Mouse (Mus musculus) gastrocnemius, postnatal 14 days (tissue): ENCODE results near the gene Zdhhc21. TPM values are rescaled to one million over a fixed set of nuclear protein-coding genes. Genes with fewer than 3 reads are reported as not detected.

Source experiments
- DNase-seq: peaks from one replicate; pipeline ENCODE4 v3.0.0; 2021; ENCODE audit warnings: mixed read lengths
- intact Hi-C: fragments of 180-260 bp; cut with DNase I; formaldehyde crosslinking; loops from one replicate; pipeline ENCODE4 v1.15.1; 2025; ENCODE audit warnings: low total_unique reads
- total RNA-seq, 2 experiments: library from RNA; stranded (reverse); gene quantifications; 2 replicates each; pipeline ENCODE4 v1.2.3; 2021

Gene Zdhhc21
- total RNA-seq, 2 experiments from 2014 or later = 8.9 to 9.4 TPM

DNA sequence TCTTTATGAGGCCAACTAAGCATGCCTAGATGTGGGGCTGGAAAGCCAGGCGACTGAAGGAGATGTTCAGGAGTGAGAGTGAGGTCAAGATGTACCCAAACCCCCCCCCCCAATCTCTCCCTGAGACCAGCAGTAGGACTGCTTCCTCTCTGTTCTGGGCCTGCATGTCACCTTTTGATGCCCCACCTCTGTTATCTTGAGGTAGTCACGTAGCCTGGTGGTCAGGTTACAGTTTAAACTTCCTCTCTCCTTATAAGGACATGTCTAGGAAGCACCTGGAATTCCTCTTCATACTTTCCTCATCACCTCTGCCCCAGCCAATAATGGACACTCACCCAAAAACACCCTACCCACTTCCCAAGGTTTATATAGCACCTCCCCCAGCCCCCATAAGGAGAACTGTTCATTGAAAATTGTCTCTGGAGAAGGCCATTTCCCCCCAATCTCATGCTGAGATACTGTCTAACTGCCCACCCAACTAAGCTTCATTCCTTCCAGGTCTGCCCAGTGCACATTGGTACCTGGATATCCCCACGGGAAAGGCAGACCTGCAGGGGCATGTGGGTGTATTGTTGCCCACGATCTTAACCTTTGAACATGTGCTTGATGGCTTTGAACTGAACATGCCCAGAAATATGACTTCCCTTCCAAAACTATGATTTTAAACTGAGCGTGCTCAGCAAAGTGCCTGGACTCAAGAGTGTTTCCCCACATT lies 8.1 kb upstream of the Zdhhc21 start:
- intact Hi-C loops = no loop called here
- DNase-seq = no peak

DNA sequence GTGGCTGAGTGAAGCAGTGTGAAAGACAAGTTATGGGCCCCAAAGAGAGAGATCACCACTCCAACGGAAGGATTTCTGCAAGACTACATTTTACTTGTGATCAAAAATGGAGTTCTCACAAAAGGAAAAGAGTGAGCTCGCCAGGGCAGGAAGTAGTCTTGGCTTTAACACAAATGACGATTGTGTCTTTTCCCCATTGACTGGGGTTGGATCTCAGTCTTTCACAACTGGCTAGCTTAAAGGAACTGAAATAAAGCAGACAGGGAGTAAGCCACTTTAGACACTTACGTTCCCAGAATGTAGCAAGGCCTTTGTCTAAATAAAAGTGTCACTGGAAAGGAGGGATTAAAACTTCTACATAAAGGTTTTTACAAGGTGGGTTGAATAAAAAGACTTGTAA lies 7.4 kb upstream of the Zdhhc21 start:
- no peak for DNase-seq
- intact Hi-C loops = no loop called here

DNA sequence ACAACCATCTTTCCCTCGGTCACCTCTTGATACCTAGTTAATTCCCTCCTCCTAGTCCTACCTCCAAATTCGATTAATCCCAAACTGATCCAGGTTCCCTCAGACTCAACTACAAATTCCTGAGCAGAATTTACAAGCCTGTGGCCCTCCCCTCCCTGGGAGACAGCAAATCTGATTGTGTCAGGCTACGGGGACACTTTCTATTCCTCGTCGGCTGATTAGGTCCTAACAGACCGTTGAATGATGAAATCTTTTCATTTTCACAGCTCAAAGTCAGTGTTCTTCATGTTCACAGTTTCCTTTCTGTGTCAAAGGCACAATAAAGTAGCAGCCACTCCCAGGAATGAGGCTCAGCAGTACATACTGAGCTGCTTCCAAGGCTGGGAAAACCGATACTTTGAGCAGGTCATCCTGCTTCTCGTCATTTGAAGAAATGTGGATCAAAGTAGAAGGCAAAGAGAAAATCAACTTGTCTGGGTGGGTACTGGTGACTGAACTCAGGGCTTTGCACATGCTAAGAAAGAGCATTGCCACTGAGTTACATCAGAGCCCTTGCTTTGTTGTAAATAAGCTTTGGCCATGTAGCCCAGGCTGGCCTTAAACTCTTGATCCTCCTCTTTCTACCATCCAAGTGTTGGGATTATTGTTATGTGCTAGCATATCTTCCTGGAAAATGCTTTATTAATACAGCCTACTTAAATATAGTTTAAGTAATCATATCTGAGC lies 5.4 kb upstream of the Zdhhc21 start:
- intact Hi-C loops = no loop called here

DNA sequence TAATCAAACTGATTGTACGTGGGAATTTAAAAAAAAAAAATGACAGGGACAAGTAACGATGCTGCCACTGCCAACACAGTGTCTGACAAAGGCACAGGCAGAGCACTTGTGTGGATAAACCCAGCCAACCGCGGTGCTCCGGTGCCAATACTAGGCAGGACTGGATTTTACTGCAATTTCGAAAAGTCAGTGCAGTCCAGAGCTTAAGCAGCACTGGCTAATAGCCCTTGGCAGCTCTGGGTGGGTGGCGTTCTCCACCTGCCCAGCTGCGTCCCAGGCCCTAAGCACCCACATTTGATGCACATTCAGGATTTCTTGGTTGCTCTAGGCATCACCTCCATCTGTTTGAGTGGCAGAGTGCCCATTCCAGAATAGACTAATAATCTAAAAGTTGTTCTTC lies 3.6 kb upstream of the Zdhhc21 start:
- DNase-seq = no peak
- intact Hi-C loops = no loop called here

More for the DNA sequence above, 5.4 kb upstream of the Zdhhc21 start:
- DNase-seq = no peak

DNA sequence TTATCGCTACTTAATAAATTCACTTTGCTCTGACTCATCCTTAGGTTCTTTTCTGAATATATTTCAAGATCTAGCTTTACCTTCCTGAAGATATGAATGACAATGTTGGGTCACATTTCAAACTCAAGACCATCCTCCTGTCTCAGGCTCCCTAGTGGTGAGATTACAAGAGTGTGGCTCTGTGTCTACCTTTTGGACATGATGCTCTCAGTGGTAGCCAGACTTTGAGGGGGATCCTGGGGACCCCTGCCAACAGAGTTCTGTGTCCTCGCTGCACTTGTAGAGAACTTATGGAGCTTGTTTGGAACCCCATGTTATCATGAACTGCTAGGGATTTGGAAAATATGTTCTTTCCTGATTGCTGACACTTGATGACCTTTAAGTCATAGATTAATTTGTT lies 1.7 kb upstream of the Zdhhc21 start:
- no peak for DNase-seq
- intact Hi-C loops = no loop called here

DNA sequence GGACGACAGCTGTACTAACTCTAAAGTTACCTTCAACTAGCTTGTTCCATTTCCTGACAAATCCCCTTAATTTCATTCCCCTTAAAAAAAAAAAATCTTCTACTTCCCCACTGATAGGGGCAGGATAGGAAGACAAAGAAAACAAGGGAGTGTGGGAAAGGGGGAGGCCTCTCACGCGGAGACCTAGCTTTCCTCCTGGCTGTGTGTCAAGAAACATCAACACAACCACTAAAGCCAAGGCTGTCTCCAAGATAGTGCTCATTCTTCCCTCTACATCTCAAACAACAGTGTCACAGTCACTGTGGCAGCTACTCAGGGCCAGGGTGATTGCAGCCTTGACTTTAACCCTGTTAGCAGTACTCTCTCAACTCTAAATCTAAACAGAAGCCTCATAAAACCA lies 808 bp upstream of the Zdhhc21 start:
- intact Hi-C loops = no loop called here
- no peak for DNase-seq

DNA sequence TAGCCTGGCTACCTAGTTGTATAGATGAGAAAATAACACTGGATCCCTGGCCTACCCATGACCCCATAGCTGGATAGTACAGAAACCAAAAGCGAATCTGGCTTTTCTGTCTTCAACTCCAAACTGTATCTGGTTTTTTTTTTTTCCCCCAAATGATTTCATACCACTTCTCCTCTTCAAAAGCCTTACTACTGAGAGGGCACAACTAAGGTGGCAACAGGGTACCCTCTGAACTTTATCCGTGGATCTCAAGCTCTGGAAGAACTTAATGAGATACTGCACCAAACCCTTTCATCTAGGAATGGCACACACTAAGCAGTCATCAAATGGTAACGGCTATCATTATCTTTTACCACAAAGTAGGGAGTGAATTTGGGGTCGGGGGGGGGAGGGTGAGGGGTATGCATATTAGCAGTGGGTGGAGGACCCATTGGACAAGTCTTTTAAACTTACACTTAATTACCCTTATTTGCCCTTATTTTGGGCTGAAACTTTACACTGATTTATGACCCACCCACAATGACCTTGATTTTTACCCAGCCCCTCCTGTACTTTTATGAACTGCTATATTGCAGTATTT lies 1.2 kb downstream of the Zdhhc21 start:
- DNase-seq = no peak
- intact Hi-C loops = no loop called here

DNA sequence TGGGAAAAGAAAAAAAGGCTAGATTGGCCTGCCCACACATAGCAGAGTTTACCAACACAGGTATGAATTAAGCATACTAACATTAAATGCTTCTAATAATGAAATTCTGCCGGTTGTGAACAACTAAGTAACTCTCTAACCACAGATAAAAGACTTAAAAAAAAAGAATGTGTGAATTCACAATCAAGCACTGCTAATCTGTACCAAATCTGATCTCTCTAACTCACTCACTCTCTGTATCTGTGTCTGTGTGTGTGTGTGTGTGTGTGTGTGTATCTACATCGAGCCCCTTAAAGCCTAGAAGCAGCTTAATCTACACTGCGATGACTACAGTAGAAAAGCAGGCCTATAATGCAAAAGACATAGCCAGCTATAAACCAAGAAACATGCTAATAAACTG lies 2.8 kb downstream of the Zdhhc21 start:
- DNase-seq = no peak
- intact Hi-C loops = no loop called here

DNA sequence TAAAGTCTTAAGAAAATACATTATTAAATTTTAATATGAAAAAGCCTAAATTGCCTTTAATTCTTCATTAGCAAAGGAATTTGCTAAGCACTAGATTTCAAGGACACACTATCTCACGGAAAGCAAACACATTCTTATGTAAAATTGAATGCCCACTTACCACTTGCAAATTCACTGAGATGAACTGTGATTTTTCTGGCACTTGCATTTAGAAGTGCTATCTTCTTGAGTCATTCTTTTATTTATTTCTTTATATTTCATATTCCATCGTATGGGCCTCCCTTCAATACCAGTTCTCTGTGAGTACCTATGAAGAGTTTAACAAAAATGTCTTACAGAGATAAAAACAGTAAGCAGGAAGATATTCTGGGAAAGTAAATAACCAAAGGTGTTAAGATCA lies 5.9 kb downstream of the Zdhhc21 start:
- intact Hi-C loops = no loop called here
- DNase-seq = no peak

DNA sequence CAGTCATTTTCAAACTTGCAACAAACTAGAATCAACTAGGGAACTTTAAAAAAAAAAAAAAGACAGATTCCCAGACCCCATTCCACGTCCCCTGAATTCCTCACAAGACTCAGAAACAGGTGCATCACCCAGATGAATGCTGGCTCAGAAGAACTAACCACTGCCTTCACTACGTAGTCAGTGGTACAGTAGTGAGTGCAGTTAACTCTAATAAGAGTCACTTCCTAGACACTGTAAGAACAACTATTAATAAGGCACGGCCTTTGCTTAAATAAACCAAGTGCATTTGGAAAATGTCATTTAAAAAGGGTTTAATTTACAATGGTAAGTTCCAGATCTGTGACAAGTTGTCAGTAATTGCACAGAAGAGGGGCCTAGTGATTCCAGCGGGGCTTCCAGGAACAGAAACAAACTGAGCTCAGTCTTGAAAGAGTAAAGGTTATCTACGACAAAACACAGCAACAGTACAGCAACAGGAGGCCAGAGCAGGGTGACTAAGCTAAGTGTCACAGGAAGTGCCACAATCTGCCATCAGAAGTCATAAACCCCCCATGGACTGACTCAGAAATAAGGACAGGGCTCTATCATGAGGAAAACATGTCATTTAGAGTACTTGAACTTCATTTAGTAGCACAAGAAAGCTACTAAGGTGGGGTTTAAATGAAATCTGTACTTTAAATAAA lies 11.1 kb downstream of the Zdhhc21 start:
- intact Hi-C loops = no loop called here
- no peak for DNase-seq

DNA sequence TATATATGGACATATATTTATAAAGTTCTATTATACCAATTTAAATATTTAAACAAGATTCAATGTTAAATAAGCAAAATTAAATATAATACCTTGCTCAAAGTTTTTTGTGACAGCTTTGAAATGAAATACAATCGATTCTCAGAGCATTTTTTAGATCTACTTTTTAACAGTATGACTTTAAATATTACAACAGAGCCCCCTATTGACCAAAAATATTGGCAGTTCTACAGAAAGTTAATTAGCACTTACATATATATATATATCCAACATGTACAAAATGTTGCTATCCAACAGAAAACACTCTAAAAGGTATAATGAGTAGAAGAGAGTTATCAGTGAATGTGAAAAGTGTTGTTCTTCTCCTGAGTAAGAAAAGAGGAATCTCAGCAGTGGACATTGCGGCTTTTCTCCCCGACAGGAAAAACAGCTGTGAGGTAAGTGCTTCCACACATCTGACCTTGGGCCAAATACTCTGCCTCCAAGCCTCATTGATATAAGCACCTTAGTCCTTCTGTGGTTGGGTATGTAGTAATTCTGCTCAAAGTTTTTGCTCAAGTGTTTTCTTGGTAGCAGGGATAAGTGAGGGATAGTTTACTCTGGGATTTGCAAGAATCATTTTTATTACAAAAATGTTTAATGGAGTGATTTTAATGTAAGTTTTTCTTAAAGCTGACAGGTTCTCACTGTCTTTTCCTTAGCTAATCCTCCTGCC lies 22.1 kb downstream of the Zdhhc21 start:
- no peak for DNase-seq
- intact Hi-C loops = no loop called here

DNA sequence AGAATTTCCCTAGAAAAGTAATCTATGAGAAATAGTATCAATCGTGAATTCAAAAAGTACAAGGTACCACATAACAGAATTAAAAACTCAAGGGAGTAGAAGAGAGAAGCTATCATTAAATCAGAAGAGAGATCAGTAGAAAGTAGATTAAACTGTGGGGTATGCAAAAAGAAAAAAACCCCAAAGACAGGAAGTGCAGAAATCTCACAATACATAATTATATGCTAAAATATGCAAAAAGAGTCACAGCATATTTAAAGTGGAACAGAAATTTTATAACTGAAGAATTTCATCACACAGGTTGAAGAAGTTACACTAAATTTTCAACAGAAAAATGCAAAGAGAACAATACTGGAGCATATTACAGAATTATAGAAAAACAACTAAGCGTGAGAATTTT lies 28.6 kb downstream of the Zdhhc21 start:
- intact Hi-C loops = no loop called here
- no peak for DNase-seq

DNA sequence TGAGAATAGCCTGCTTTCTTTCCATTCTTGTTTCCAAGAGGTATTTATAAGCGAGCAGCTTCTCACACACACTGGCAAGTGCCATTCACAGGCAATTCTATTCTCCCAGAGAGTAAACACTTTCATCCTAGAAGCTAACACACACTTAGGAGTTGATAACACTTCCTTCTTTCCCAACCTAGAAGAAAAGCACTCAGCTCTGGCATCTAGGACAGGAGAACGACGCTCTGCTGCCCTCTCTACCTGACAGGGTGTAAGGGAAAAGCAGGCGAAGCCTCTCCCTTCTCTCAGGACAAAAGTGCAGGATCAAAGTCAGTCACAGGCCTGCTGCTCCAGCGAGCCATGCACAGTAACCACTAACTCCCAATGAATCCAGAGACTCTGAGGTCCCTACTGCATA lies 30.3 kb downstream of the Zdhhc21 start:
- intact Hi-C loops = no loop called here

DNA sequence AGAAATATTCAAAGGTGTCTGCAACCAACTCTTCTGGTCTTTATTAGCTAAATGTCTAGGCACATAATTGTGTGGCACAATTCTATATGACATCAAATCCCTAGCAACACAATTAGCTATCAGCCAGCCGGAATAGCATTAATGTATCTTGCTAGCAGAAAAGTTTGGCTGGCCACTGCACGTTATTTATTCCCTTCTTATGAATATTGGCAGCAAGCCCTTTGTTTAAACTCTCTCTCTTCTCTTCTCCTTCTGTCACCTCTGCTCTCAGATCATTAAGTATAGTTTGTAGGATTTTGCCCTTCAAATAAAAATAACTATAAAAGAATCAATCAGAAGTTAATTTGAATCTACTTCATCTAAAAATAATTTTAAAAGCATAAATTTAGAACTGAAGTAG lies 32.8 kb downstream of the Zdhhc21 start:
- no peak for DNase-seq
- intact Hi-C loops = no loop called here

More for the DNA sequence above, 30.3 kb downstream of the Zdhhc21 start:
- DNase-seq = no peak

DNA sequence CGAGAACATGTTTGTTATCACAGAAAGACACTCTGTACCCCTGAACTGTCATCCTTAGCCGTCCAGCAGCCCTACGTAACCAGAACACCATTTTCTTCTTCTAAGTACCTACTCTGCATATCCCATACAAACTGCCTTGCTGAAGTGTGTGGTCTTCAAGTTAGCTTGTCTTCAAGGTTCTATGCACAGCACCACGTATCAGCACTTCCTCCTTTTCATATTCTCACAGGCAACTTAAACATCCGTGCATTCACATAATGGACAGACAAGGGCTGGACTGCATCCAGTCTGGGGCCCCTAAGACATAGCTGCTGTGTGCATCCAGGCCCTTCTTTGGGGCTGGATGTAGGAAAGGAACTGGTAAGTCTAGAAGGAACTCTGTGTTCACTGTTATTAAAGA lies 41.9 kb downstream of the Zdhhc21 start:
- DNase-seq = no peak
- intact Hi-C loops = no loop called here

DNA sequence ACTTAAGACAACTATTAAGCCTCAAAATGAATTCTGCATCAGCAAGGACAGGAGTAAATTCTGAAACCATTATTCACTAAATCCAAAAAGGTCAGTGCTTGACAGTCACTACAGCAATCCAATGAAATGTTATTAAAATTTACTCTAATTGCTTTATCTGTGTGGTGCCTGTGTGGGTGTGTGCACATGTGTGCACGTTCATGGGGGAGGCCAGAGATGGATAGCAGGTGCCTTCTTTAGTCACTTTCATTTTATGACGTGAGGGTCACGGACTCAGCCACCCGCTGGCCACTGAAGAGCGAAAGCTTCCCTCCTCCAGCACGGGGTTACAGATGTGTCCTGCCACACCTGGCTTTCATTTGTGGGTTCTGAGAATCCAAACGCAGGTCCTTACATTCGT lies 43.4 kb downstream of the Zdhhc21 start:
- intact Hi-C loops = no loop called here
- DNase-seq = no peak

DNA sequence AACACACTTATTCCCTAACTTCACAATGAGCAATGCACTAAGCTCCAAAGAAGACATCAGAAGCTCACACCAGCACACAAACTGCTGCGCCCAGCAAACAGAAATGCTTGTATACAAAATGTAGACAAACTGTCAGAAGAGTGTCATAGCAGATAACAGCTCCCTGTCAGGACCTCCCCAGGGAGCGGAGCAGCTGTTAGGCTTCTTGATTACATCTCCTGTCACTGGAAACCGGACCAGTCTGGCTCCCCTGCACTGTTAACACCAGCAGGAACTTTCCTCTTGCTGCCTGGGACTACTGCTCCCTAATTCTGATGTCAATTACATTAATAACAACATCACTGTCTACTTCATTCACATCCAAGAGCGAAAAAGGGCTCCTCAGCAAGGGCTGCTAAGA lies 44.5 kb downstream of the Zdhhc21 start:
- intact Hi-C loops = no loop called here
- DNase-seq = peak; percentile 20

DNA sequence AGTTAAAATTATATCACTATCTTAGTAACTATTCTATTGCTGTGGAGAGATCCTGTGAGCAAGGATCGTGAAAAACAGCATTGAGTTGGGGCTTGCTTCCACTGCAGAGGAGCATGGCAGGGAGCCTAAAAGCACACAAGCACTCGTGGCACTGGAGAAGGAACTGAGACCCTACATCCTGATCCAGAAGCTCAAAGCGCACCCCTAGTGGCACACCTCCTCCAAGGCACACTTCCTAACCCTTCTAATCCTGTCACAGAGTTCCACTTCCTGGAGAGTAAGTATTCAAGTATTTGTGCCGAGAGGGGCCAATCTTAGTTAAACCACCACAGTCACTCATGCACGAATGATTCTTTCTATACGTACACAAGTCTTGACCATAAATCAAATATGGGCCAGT lies 46.4 kb downstream of the Zdhhc21 start:
- intact Hi-C loops = no loop called here
- no peak for DNase-seq

DNA sequence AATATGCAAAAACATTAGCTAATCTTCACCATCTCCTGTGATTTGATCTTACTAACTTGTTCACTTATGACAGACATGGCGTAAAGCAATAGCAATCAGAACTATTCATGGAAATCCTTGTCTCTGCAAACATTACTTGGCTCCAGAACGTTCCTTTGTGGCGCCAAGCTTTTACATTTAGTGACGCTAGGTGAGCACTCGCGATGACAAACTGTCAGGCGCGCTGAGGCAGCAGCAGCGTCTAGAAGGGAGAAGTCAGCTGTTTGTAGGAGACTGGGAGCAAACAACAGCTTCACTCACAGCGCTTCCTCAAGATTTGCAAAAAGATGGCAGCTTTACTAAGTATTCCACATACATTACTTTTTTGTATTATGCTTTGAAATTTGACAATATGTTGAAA lies 51.9 kb downstream of the Zdhhc21 start:
- DNase-seq = no peak
- intact Hi-C loops = no loop called here

DNA sequence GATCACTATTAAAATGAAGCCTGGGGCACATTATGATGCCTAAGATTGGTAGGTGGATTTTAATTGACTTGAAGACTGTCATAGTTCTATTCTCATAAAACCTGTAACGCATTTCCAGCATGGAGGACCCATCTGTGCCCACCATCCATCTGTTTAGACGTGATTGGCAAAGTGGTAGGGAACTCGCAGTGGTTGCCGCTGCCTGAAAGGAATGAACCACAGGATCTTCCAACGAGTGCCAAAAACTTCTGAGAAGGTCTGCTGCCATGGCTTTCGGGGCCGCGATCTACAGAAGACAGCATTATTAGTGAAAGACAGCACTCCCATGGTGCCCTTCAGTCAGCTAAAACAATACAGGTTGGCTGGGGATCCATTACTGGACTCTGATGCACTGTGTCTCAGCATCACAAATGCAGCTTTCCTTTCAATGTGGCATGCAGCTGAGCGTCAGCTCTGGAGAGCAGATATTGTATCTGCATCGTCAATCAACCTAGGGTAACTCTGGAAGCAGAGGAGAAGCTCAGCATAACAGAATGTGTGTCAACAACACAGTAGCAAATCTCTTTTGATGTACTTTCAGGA lies 53.5 kb downstream of the Zdhhc21 start:
- DNase-seq = no peak
- intact Hi-C loops = no loop called here
